Mouse (Mus musculus): Measurements from ENCODE around the gene Phxr2.

DNA sequence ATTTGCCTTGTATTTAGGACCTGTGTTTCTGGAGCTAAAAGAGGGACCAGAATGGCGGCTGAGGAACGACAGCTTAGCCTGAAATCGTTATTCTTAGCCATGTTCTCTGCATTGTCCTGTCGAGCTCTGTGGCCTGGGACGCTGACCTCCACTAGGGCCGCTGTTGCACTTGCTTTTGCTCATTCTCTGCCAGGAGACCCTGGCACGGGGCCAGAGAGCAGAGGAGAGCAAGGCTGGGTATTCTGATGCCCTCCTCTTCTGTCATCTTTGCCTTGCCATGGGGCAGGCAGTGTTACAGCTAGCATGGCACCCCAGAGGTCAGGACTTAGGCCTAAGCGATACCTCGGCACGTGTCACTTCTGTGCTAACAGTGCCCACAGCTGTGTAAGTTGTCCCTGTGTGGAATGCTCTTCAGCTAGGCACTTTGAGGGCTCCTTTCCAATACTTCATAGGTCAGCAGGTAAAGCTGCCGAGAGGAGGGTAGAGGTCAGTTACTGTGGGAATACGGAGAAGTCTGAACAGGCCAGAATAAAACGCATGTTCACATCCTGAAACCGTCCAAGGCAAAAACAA lies 42.6 kb downstream of the Phxr2 start:
- TF ChIP-seq EP300 (IDR thresholded peaks at IDR 0.05; ENCODE audit: insufficient read depth, low read depth, low read length) (no peak), POLR2A (IDR thresholded peaks at IDR 0.05; ENCODE audit: insufficient read depth, low read depth, low read length) (no peak)

All from heart, adult 2 months (tissue).